Mouse (Mus musculus) lung, postnatal 0 days (tissue): ENCODE data around the gene Tmem123.

Source experiments
- CTCF ChIP-seq: IDR thresholded peaks from 2 replicates; pipeline ENCODE4 v1.5.1; 2016; ENCODE audit warnings: antibody characterized with exemption, mild to moderate bottlenecking
- EP300 ChIP-seq: IDR thresholded peaks from 2 replicates; pipeline ENCODE4 v1.6.1; 2016; ENCODE audit warnings: antibody characterized with exemption, mild to moderate bottlenecking, control low read depth

GRCm38 (mm10) chr9:7824916-7825315 lies 61.1 kb downstream of the Tmem123 start:
- TF ChIP-seq CTCF, result no peak
- no peak for TF ChIP-seq EP300
